Mouse (Mus musculus): Measurements from ENCODE around the gene Tgif2.

DNA sequence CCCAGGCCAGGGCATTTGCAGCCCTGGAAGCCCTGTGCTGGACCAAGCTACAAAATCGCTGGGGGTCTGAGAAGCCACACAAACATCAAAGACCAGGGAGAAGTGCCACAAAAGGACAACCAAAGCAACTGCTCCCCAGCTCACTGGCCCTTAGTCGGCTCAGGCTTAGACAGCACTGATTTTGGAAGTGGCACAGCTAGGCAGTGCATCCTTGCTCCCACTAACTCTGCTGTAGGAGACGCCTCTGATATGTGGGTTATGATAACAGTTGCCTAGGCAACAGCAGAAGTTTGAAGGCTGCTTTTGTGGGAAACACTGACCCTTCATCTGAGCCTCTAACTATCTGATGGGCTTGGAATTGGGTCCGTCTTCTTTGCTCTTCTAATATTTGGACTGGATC lies 59.4 kb downstream of the Tgif2 start:
- no peak for TF ChIP-seq CTCF (IDR thresholded peaks at IDR 0.05; ENCODE audit: low read depth, low read length)
- TF ChIP-seq GATA1 (IDR thresholded peaks at IDR 0.05; ENCODE audit: borderline replicate concordance, low read length) = no peak
- no peak for TF ChIP-seq POLR2AphosphoS5 (IDR thresholded peaks at IDR 0.05; ENCODE audit: insufficient replicate concordance, low read depth, low read length)
- TF ChIP-seq TAL1 (conservative IDR thresholded peaks at IDR 0.05; ENCODE audit: low read depth, low read length) = no peak

Measured in G1E (cell line).